Mouse (Mus musculus) brain, adult 10 weeks (tissue): ENCODE data around the gene Cebpe. TPM values are rescaled to one million over a fixed set of nuclear protein-coding genes. Genes with fewer than 3 reads are reported as not detected.

Source experiments
- polyA plus RNA-seq: library from polyadenylated mRNA; stranded (reverse); fragments of 350-450 nt; fragmentation: Illumina TruSeq; extraction: RNeasy Lipid Tissue Mini Kit (QIAGEN cat#74804); gene quantifications from one replicate; pipeline ENCODE4 v1.2.3, GENCODE M21; 2015; ENCODE audit warnings: low read depth, low replicate concordance

Gene Cebpe
- polyA plus RNA-seq, result not detected

GRCm38 (mm10) chr14:54712074-54712473 is at the start of gene Cebpe:
Gene Cebpe, minus strand, starts transcription at chr14:54712174.

GRCm38 (mm10) chr14:54698733-54699132 is 13.2 kb downstream of the Cebpe start, which contains the start of gene Gm29776:
Gene Gm29776, minus strand, starts transcription at chr14:54698833.

GRCm38 (mm10) chr14:54686522-54687143 is 25.3 kb downstream of the Cebpe start, which contains the start of gene Acin1:
Gene Acin1, minus strand, starts transcription at chr14:54686931.

DNA sequence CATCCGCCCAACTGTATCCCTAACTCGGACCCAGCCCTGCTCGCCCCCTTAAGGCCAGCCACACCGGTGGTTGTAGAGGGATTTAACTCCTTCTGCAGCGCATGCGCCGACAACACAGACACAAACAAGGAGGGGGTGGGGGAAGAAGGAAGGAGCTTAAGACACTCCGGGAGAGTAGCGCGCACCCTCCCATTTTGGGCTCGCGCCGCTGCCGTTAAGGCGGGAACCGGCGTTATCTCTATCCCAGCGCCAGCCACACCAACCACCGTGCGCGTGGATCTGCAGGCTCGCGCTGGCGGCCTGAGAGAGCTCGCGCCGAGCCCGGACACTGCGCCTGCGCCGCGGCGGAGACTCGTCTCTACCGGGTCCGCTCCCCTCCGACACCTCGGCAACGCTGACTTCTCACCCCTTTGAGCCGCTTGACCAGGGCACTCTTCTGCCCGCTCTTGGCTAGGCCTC is 25.9 kb downstream of the Cebpe start, which contains the start of gene 1700123O20Rik:
1700123O20Rik (plus strand) TSS at position 154 of the 459 bp plus-strand sequence.

Other genes with a start within 250 kb of the Cebpe start
- gene Lrp10, start 248.0 kb downstream of the Cebpe start, polyA plus RNA-seq, result 17.0 TPM
- gene Rem2, start 236.1 kb downstream of the Cebpe start, polyA plus RNA-seq, result 13.6 TPM
- gene Prmt5, start 194.6 kb downstream of the Cebpe start, polyA plus RNA-seq, result 61.5 TPM
- 4.1 TPM for gene Haus4, start 157.6 kb downstream of the Cebpe start, polyA plus RNA-seq
- 1.4 TPM for gene Ajuba, start 134.6 kb downstream of the Cebpe start, polyA plus RNA-seq
- 4.7 TPM for gene 4931414P19Rik, start 106.2 kb downstream of the Cebpe start, polyA plus RNA-seq
- gene Psmb5, start 94.2 kb downstream of the Cebpe start, polyA plus RNA-seq, result 275 TPM
- 0.16 TPM for gene Psmb11, start 90.7 kb downstream of the Cebpe start, polyA plus RNA-seq
- gene Gm17606, start 71.2 kb downstream of the Cebpe start, polyA plus RNA-seq, result not detected
- 6.1 TPM for gene Cdh24, start 70.8 kb downstream of the Cebpe start, polyA plus RNA-seq
- gene 1700123O20Rik, start 26.0 kb downstream of the Cebpe start, polyA plus RNA-seq, result 31.4 TPM
- 136 TPM for gene Acin1, start 25.2 kb downstream of the Cebpe start, polyA plus RNA-seq
- gene Gm29776, start 13.3 kb downstream of the Cebpe start, polyA plus RNA-seq, result not detected
- 35.8 TPM for gene Slc7a8, start 69.8 kb upstream of the Cebpe start, polyA plus RNA-seq
- gene Rnf212b, start 102.0 kb upstream of the Cebpe start, polyA plus RNA-seq, result not detected
- 11.7 TPM for gene Homez, start 158.8 kb upstream of the Cebpe start, polyA plus RNA-seq
- gene Ppp1r3e, start 165.4 kb upstream of the Cebpe start, polyA plus RNA-seq, result 18.4 TPM
- gene Bcl2l2, start 171.2 kb upstream of the Cebpe start, polyA plus RNA-seq, result 100 TPM
- gene Gm20521, start 171.3 kb upstream of the Cebpe start, polyA plus RNA-seq, result not detected
- 242 TPM for gene Pabpn1, start 180.3 kb upstream of the Cebpe start, polyA plus RNA-seq
- 521 TPM for gene Slc22a17, start 201.0 kb upstream of the Cebpe start, polyA plus RNA-seq
- 10.0 TPM for gene Efs, start 214.0 kb upstream of the Cebpe start, polyA plus RNA-seq
- not detected for gene Il25, start 220.5 kb upstream of the Cebpe start, polyA plus RNA-seq
- 113 TPM for gene Cmtm5, start 224.1 kb upstream of the Cebpe start, polyA plus RNA-seq